Mouse (Mus musculus): Measurements from ENCODE around the gene Frmd4b.

- no peak for TF ChIP-seq CTCF (IDR thresholded peaks at IDR 0.05)
- no peak for TF ChIP-seq POLR2A (IDR thresholded peaks at IDR 0.05; ENCODE audit: insufficient read depth, low read depth, low read length)
- no peak for TF ChIP-seq EP300 (IDR thresholded peaks at IDR 0.05; ENCODE audit: insufficient read depth, low read depth, low read length)
These were observed 178.3 kb downstream of the Frmd4b start for GRCm38 (mm10) chr6:97438918-97439645.
